ENCODE assay signal across 9 mouse cellular contexts in genomic region chr11:96193521-96194400, GRCm38 (mm10). TPM values are rescaled to one million over a fixed set of nuclear protein-coding genes. Genes with fewer than 3 reads are reported as not detected.
DNase-seq lines count a peak whose midpoint lies in the region; ATAC-seq and TF ChIP-seq lines count a peak whose summit lies in the region.
"Had no signal": no experiment of that assay in that cellular context is flagged by ENCODE, and none has a peak within 500 bp of the region (broad histone marks: within the 10 kb centered on the region; RNA-seq: fewer than 3 reads in every experiment).

Hoxb13 (plus strand) TSS chr11:96194316.

- H3K27me3 ChIP-seq in kidney, adult 2 months (replicated peaks; ENCODE audit: control insufficient read depth, insufficient read depth, low read length) = peaks cover 15% of the 10 kb centered on the region
- peaks cover 98% of the 10 kb centered on the region for H3K27me3 ChIP-seq in forebrain, embryonic 14.5 days (replicated peaks; ENCODE audit: control insufficient read depth, insufficient read depth, low read length)
- H3K27me3 ChIP-seq in myocyte (ENCODE audit: control insufficient read depth, insufficient read depth, insufficient read length) = peaks cover 75% of the 10 kb centered on the region

- no peak; the same call in 1 of the 2 replicates for ATAC-seq in forebrain, embryonic 14.5 days

- no peaks in the 10 kb centered on the region for H3K9me3 ChIP-seq in forebrain, embryonic 14.5 days (replicated peaks; ENCODE audit: control insufficient read depth, low read length)

- no peaks in the 10 kb centered on the region for H3K79me2 ChIP-seq in myocyte (ENCODE audit: control insufficient read depth, insufficient read depth)

- no peak for TF ChIP-seq POLR2A in kidney, adult 2 months (IDR thresholded peaks at IDR 0.05; ENCODE audit: low read depth, low read length)
- TF ChIP-seq POLR2A in myocyte (IDR thresholded peaks at IDR 0.05; ENCODE audit: insufficient read length, low read depth) = no peak
- TF ChIP-seq POLR2A in lung, adult 2 months (IDR thresholded peaks at IDR 0.05; ENCODE audit: borderline replicate concordance, extremely low read depth, low read depth, low read length) = no peak

- no peaks in the 10 kb centered on the region for H3K4me1 ChIP-seq in kidney, adult 2 months (ENCODE audit: control insufficient read depth, insufficient read depth, low read length)
- H3K4me1 ChIP-seq in forebrain, embryonic 14.5 days (ENCODE audit: control insufficient read depth, insufficient read depth, low read length) = no peaks in the 10 kb centered on the region
- no peaks in the 10 kb centered on the region for H3K4me1 ChIP-seq in lung, adult 2 months (ENCODE audit: control insufficient read depth, insufficient read depth, low read length)

- no peak within 1 kb of the TSS for H3ac ChIP-seq in myocyte (ENCODE audit: control insufficient read depth, insufficient read length)

- no peak within 1 kb of the TSS for H3K27ac ChIP-seq in kidney, adult 2 months (ENCODE audit: insufficient read depth, low read depth, low read length)
- no peak within 1 kb of the TSS for H3K27ac ChIP-seq in forebrain, embryonic 14.5 days (ENCODE audit: low read depth, low read length)
- H3K27ac ChIP-seq: liver, embryonic 14.5 days had no signal

- peak within 1 kb of the TSS; percentile 28; the same call in 1 of the 2 replicates for H3K4me2 ChIP-seq in forebrain, embryonic 14.5 days (ENCODE audit: low read length)
- peak within 1 kb of the TSS; percentile 38 for H3K4me2 ChIP-seq in myocyte (ENCODE audit: low read depth)

- H3K4me3 ChIP-seq in kidney, adult 2 months (ENCODE audit: insufficient read depth, low read depth, low read length) = no peak within 1 kb of the TSS
- H3K4me3 ChIP-seq in forebrain, embryonic 14.5 days (ENCODE audit: low read depth, low read length) = no peak within 1 kb of the TSS
- H3K4me3 ChIP-seq in myocyte = no peak within 1 kb of the TSS
- no peak within 1 kb of the TSS for H3K4me3 ChIP-seq in lung, adult 2 months (replicated peaks; ENCODE audit: extremely low read depth, low read depth, low read length)

- no peaks in the 10 kb centered on the region for H3K36me3 ChIP-seq in kidney, adult 2 months (ENCODE audit: control insufficient read depth, insufficient read depth, low read length)
- H3K36me3 ChIP-seq in forebrain, embryonic 14.5 days (ENCODE audit: control insufficient read depth, insufficient read depth, low read length) = no peaks in the 10 kb centered on the region
- H3K36me3 ChIP-seq in myocyte (ENCODE audit: control insufficient read depth, insufficient read depth) = no peaks in the 10 kb centered on the region

- no peak within 1 kb of the TSS for H3K9ac ChIP-seq in forebrain, embryonic 14.5 days (ENCODE audit: low read length)
- H3K9ac ChIP-seq: liver, embryonic 14.5 days had no signal

- TF ChIP-seq CTCF in kidney, adult 2 months (conservative IDR thresholded peaks at IDR 0.05; ENCODE audit: insufficient read depth, insufficient read length, low read depth, low read length) = no peak
- no peak for TF ChIP-seq CTCF in lung, adult 2 months (IDR thresholded peaks at IDR 0.05; ENCODE audit: insufficient read depth, low read length)

- DNase-seq in kidney, postnatal 4 days = peak; percentile 53 to 61
- DNase-seq in kidney, adult 2 months = no peak
- DNase-seq in adrenal gland, postnatal 14 days = peak; percentile 48
- DNase-seq in forebrain, embryonic 14.5 days (ENCODE audit: low spot score) = peak; percentile 66
- no peak for DNase-seq in thymus, postnatal 4 days
- DNase-seq in thymus, adult 18-20 months = no peak
- DNase-seq in lung, adult 2 months = no peak

- 4% methylated on average over 35 of the region's 35 CpGs for WGBS in kidney, adult 2 months
- under 1% methylated on average over 35 of the region's 35 CpGs for WGBS in forebrain, embryonic 14.5 days
- 3% methylated on average over 35 of the region's 35 CpGs for WGBS in lung, adult 2 months

TF ChIP-seq in myocyte, 11 proteins besides CTCF, POLR2A, EP300 and RAD21:
- no peak for TF ChIP-seq USF1 (IDR thresholded peaks at IDR 0.05; ENCODE audit: low read depth)
- TF ChIP-seq POLR2AphosphoS2 (IDR thresholded peaks at IDR 0.05; ENCODE audit: insufficient read length, low read depth) = no peak
- TF ChIP-seq TCF12 (IDR thresholded peaks at IDR 0.05; ENCODE audit: insufficient read depth, poor library complexity, severe bottlenecking) = no peak
- TF ChIP-seq MYOG (IDR thresholded peaks at IDR 0.05; ENCODE audit: control insufficient read depth in 1 of 3, insufficient read depth in 1 of 3, insufficient read length in 2 of 3, low read depth in 2 of 3) = no peak
- TF ChIP-seq E2F4 (IDR thresholded peaks at IDR 0.05; ENCODE audit: insufficient read depth) = no peak

RNA-seq across cellular contexts. Expression of gene Hoxb13, which starts in this region (rescaled TPM):
- not detected in 2 replicates for polyA plus RNA-seq in kidney, adult 2 months (2012; rRNA removed)
- not detected in 2 replicates for total RNA-seq in adrenal gland, postnatal 14 days (2021)
- polyA plus RNA-seq in forebrain, embryonic 14.5 days (2014; fragmentation: Nextera tagmentation; extraction: Ambion mirVana) = not detected in 2 replicates
- 0.10 TPM for polyA plus RNA-seq in myocyte (2012; fragmentation: generic; extraction: Trizol)
- 1.4 TPM in 1 of 2 replicates, not detected in the other for polyA plus RNA-seq in lung, adult 2 months (2012; rRNA removed)
- polyA plus RNA-seq: liver, embryonic 14.5 days had no signal

Comparison
In these comparisons a context has a peak if more than half of its experiments do, and no peak if none do; other contexts are left out.
1. DNase-seq: peak in kidney, postnatal 4 days (2 of 2); none in kidney, adult 2 months (single experiment), thymus, postnatal 4 days (single experiment), thymus, adult 18-20 months (0 of 2) and lung, adult 2 months (single experiment).
2. Peak in DNase-seq in adrenal gland, postnatal 14 days; RNA of the gene not detected or under 1 TPM.
3. Peak in DNase-seq and H3K4me2 ChIP-seq in forebrain, embryonic 14.5 days; RNA of the gene not detected or under 1 TPM.